Mouse (Mus musculus) adrenal gland, postnatal 0 days (tissue): ENCODE data around the gene Egr2. TPM values are rescaled to one million over a fixed set of nuclear protein-coding genes. Genes with fewer than 3 reads are reported as not detected.

Source experiments
- polyA plus RNA-seq: library from polyadenylated mRNA; unstranded; fragments of >200 nt; fragmentation: Nextera tagmentation; extraction: Ambion mirVana; gene quantifications from 2 replicates; pipeline ENCODE4 v1.2.1, GENCODE M21; 2015

The Egr2 gene
- 0.51 and 1.8 TPM in 2 replicates for polyA plus RNA-seq

DNA sequence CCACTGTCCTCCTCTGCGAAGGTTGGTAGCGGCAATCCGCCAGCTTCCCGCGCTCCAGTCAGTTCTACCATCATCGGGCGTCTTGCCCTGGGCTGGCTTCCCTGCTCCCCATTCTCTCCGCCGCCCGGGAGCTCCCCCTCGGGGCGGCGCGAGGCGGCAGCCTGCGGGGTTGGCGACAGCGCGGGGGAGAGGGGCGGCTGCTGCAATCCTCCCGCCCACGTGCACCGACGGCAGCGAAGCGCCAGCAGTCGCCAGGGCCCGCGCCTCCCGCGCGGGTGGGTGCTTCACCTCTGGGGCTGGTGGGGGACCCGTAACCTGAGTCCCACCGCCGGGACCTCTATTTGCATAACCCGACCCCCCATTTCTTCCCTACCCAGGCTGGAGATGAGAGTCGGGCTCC is at the start of gene Egr2:
Gene Egr2, plus strand, starts transcription at position 220 of the 400 bp plus-strand sequence.

DNA sequence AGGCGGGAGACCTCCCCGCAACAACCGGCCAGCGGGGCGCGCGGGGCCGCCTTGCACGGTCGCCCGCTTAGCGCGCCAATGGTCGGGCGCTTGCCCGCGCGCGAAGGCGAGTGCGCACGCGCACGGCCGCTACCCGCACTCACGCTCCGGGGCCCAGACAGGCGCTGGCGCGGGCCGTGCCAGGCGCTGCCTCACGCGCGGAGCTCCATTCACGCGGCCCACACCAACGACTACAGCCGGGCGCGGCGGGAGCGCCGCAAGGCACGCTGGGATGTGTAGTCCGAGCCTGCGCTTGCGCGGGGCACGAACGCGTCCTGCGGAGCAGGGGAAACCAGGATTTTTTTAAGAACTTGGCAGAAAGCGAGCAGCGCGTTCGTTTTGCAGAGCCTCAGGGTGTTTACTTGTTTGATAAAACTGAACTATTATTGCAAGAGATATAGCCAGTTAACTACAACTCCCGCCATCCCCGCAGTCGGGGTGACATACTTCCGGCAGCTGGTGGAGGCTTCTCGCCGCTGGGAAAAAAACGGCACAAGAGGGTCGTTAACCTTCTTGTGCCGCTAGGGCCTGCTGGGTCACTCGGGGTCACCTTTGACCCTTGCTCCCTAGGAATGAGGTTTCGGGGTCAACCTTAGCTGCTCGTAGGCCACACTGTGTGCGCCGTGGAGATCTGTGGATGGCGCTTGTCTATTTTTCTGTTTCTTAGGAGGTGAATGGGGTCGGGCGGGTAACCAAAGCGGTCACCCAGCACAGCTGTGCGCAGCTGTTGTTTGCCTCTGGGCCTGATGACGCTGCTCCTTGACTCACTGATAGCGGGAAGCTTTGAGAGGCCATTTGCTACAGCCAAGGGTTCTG is 13.8 kb downstream of the Egr2 start, which contains the start of gene Ado:
Gene Ado, minus strand, starts transcription at position 79 of the 855 bp plus-strand sequence.

Other genes with a start within 250 kb of the Egr2 start
- 23.8 and 29.3 TPM in 2 replicates for gene Ado, start 13.5 kb downstream of the Egr2 start, polyA plus RNA-seq